Mouse (Mus musculus) kidney, embryonic 16.5 days (tissue): ENCODE data around the gene Grn. TPM values are rescaled to one million over a fixed set of nuclear protein-coding genes. Genes with fewer than 3 reads are reported as not detected.

Source experiments
- microRNA-seq: library from miRNA; unstranded; fragments of <30 nt; microRNA quantifications from one replicate; pipeline ENCODE4, GENCODE M21; 2016
- polyA plus RNA-seq: library from polyadenylated mRNA; unstranded; fragments of >200 nt; fragmentation: Nextera tagmentation; extraction: Ambion mirVana; gene quantifications from 2 replicates; pipeline ENCODE4 v1.2.1, GENCODE M21; 2015

Grn gene
- polyA plus RNA-seq, 1 experiment from 2014 or later, result 208 TPM

Small RNA genes lying within 50 kb of the gene (microRNA-seq; reads per million reads assigned to microRNA genes)
- not detected for gene Mir6930

Other genes starting within 250 kb of the Grn start
- 90.2 and 108 TPM in 2 replicates for gene Lsm12, start 245.0 kb upstream of the Grn start, polyA plus RNA-seq
- gene G6pc3, start 240.7 kb upstream of the Grn start, polyA plus RNA-seq, result 46.0 and 49.9 TPM in 2 replicates
- 51.5 and 59.8 TPM in 2 replicates for gene Hdac5, start 200.1 kb upstream of the Grn start, polyA plus RNA-seq
- 21.2 and 24.6 TPM in 2 replicates for gene BC030867, start 181.4 kb upstream of the Grn start, polyA plus RNA-seq
- gene Asb16, start 161.6 kb upstream of the Grn start, polyA plus RNA-seq, result not detected in 2 replicates
- gene Tmub2, start 145.4 kb upstream of the Grn start, polyA plus RNA-seq, result 64.4 and 66.7 TPM in 2 replicates
- gene Atxn7l3, start 133.7 kb upstream of the Grn start, polyA plus RNA-seq, result 12.4 and 13.3 TPM in 2 replicates
- 94.7 and 97.3 TPM in 2 replicates for gene Ubtf, start 110.6 kb upstream of the Grn start, polyA plus RNA-seq
- gene Slc4a1, start 64.1 kb upstream of the Grn start, polyA plus RNA-seq, result 9.0 and 9.6 TPM in 2 replicates
- 3.3 and 3.9 TPM in 2 replicates for gene Rundc3a, start 36.9 kb upstream of the Grn start, polyA plus RNA-seq
- gene Slc25a39, start 22.4 kb upstream of the Grn start, polyA plus RNA-seq, result 337 and 360 TPM in 2 replicates
- gene Fam171a2, start 17.4 kb downstream of the Grn start, polyA plus RNA-seq, result 5.3 and 5.8 TPM in 2 replicates
- gene Itga2b, start 39.8 kb downstream of the Grn start, polyA plus RNA-seq, result 10.2 and 10.8 TPM in 2 replicates
- 47.5 and 63.8 TPM in 2 replicates for gene Gpatch8, start 126.1 kb downstream of the Grn start, polyA plus RNA-seq
- gene Gm11627, start 149.1 kb downstream of the Grn start, polyA plus RNA-seq, result 7.9 and 10.8 TPM in 2 replicates
- gene Fzd2, start 174.1 kb downstream of the Grn start, polyA plus RNA-seq, result 27.2 and 27.5 TPM in 2 replicates
- gene Meioc, start 233.4 kb downstream of the Grn start, polyA plus RNA-seq, result 0.28 and 0.34 TPM in 2 replicates